Mouse (Mus musculus): ENCODE data around the gene Aar2. TPM values are rescaled to one million over a fixed set of nuclear protein-coding genes. Genes with fewer than 3 reads are reported as not detected.

Gene Aar2
- polyA plus RNA-seq, 3 experiments from 2014 or later, result 28.5 to 34.5 (median 31.8) TPM

Other genes starting within 250 kb of the Aar2 start
- 1 to 10 TPM; 5.3 to 7.5 (median 5.8) TPM for gene Cnbd2, start 235.3 kb upstream of the Aar2 start, polyA plus RNA-seq (2017; shearing (Covaris generic))
- 1 to 10 TPM in 2 of 3 experiments, not detected in 1; 2.8 to 5.1 TPM for gene Scand1, start 234.9 kb upstream of the Aar2 start, polyA plus RNA-seq (2017; shearing (Covaris generic))
- gene Epb41l1, start 126.7 kb upstream of the Aar2 start, polyA plus RNA-seq (2017; shearing (Covaris generic)), result under 1 TPM in 2 of 3 experiments, not detected in 1; 0.07 to 0.09 TPM
- 10 to 100 TPM; 58.0 to 75.9 (median 74.7) TPM for gene Dlgap4, start 66.1 kb downstream of the Aar2 start, polyA plus RNA-seq (2017; shearing (Covaris generic))
- not detected for gene Myl9, start 227.8 kb downstream of the Aar2 start, polyA plus RNA-seq (2017; shearing (Covaris generic))

Data from inflammation-experienced regulatory T-cells, adult 6 months (primary cell).